Mouse (Mus musculus): ENCODE results near the gene Galnt2.

- no peak for TF ChIP-seq CTCF (IDR thresholded peaks at IDR 0.05; ENCODE audit: low read depth)
- TF ChIP-seq EP300 (IDR thresholded peaks at IDR 0.05; ENCODE audit: low read depth), result no peak
Observed at GRCm38 (mm10) chr8:124196797-124197196, 34.4 kb upstream of the Galnt2 start.

All from liver, postnatal 0 days (tissue).